Mouse (Mus musculus) left cerebral cortex, postnatal 4 days (tissue): ENCODE results near the gene Fbxo2. TPM values are rescaled to one million over a fixed set of nuclear protein-coding genes. Genes with fewer than 3 reads are reported as not detected.
"Not testable (repeated sequence)": the region's sequence is repeated elsewhere in the genome, so short reads cannot be mapped to it uniquely, and the experiment has no call there.

ENCODE experiments used
- DNase-seq: peaks from one replicate; pipeline ENCODE4 v3.0.0-alpha.2; 2022
- intact Hi-C: fragments of 180-260 bp; cut with DNase I; formaldehyde crosslinking; loops from one replicate; pipeline ENCODE4 v1.15.1; 2025
- total RNA-seq, 2 experiments: library from RNA; stranded (reverse); gene quantifications; 2 replicates each; pipeline ENCODE4 v1.2.3; 2021

Gene Fbxo2
- total RNA-seq, 2 experiments from 2014 or later = 10.7 to 13.4 TPM

DNA sequence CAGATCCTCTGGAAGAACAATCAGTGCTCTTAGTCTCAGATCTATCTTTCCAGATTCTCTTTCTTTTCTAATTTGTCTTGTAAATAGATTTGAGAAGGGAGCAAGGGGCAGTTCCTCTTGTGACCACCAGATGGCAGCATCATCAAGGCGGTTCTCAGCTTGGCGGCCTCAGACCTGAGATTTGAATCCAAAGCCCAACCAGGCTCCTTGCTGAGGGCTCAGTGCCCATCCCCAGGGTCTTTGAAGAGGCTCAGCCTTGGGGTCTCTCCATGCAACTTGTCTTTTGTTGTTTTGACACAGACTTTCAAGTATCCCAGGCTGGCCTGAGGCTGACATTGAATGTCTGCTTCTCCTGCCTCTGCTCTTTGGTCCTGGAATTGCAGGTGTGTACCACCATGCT is 10.4 kb downstream of the Fbxo2 start:
- DNase-seq = peak; percentile 51
- intact Hi-C loops = loop anchor here (2.0 kb wide), 1 partner anchor 264 kb away; no protein-coding TSS in a partner anchor

DNA sequence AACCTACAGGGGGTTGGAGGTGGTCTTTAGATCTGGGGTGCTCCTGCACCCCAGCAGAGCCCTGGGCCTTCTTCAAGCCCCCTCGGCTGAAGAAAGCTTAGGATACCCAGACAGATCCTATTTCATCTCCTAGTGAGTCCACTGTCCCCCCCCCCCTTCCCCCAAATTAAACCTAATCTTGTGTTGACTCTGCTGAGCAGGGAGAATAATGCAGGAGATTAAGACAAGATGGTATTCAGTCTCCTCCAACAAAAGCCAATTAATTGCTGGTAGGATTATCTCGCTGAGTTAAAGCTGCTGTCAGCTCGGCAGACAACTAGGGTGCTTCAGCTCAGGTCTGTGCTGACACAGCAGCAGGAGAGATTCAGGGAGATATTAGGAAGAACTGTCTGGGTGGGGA is 10.8 kb downstream of the Fbxo2 start:
- intact Hi-C loops = loop anchor here (2.0 kb wide), 1 partner anchor 264 kb away; no protein-coding TSS in a partner anchor
- no peak for DNase-seq

DNA sequence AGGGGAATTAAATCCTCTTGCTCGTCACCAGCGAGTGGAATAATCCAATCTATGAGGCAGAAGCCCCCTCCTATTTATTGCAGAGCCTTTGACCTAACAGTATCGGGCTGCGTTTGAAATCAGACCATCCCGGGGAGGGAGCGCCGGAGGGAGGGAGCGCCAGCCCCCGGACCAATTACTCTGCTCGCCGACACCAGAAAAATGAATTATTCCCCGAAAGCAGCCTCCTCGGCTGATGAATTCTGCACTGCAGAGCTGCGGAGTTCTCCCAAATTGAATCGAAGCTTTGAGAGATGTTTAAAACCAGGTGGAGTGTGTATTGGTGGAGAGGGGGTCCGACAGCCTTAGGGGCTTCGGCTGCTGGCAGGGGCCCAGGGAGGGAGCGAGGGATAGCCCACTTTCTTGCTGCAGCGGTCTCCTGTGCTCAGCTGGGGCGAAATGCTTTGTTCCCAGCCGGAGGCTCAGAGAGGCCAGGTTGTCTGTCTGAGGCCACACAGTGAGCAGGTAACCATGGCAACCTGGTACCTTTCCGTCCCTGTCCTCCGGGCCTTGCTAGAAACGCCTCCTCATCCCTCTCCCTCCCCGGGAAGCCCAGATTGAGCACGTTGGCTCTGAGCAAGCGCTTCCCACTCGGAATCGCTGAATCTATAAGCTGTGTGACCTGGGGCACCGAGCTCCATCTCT is 13.5 kb downstream of the Fbxo2 start:
- DNase-seq = peak; percentile 45
- intact Hi-C loops = loop anchor here (2.0 kb wide), 1 partner anchor 113 kb away; the partner anchor contains the start of gene Disp3

DNA sequence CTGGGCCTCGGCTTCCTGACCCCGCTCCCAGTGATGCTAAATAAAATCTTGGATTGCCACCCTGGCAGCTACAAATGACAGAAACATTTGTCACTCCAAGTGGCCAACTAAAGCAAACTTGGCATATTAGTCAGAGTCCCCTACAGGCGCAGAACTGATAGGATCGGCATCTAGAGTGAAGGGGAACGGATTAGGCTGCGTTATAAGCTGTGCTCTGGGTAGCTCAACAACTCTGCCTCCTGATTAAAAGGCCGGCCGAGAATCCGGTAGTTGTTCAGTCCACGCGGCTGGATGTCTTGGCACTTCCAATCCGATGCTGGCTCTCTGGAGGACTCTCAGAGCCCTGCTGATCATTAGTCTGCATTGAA is 14.1 kb downstream of the Fbxo2 start:
- no peak for DNase-seq
- intact Hi-C loops = loop anchor here (2.0 kb wide), 1 partner anchor 112 kb away; the partner anchor contains the start of gene Disp3

DNA sequence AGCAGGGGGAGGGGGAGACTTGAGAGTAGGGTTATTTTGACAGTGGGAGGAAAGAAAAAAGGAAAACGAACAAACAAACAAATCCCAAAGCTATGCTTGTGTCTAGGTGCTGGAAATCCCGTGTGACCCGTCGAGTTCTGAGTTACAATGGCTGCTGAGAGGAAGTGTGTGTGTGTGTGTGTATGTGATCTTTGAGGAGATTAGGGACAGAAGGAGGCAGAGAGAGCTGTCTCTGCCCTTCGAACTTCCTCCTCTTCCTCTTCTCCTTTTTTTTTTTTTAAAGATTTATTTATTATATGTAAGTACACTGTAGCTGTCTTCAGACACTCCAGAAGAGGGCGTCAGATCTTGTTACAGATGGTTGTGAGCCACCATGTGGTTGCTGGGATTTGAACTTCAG is 16.2 kb downstream of the Fbxo2 start:
- DNase-seq, intact Hi-C loops: not testable (repeated sequence)

DNA sequence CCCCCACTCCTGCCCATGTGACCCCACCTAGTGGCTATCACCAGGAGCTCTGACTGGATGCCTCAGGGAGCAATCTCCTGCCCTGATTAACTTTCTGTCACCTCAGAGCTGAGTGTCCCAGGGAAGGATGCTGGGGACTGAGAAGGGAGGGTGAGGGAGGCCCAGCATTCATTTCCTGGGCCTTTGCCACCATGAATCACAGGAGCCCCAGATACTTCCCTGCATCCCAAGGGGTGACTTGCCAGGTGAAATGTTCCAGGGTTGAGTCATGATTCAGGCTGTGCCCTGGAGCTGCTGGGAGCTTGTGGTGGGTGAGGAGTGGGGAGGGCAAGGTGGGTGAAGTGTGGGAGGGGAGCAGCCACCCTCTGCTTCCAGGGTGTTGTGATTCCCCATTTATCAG is 17.3 kb downstream of the Fbxo2 start:
- intact Hi-C loops = no loop called here
- no peak for DNase-seq

DNA sequence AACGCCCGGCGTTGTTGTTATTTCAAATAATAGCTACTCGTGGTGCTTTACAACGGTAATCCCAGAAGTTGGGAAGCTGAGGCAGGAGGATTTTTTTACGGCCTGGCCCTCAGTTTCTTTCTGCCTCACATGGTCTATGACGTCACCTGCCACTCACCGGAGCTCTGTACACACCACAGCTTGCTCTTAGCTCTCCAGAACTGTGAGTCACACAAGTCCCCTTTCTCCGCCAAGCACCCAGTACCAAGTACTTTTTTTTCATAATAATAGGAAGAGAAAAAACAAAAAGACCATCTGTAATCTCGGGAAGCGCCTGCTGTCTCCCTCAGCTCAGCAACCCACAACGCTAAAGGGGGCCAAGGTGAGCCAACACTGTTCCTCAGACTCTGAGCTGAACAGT is 21.1 kb downstream of the Fbxo2 start:
- intact Hi-C loops = no loop called here
- no peak for DNase-seq

DNA sequence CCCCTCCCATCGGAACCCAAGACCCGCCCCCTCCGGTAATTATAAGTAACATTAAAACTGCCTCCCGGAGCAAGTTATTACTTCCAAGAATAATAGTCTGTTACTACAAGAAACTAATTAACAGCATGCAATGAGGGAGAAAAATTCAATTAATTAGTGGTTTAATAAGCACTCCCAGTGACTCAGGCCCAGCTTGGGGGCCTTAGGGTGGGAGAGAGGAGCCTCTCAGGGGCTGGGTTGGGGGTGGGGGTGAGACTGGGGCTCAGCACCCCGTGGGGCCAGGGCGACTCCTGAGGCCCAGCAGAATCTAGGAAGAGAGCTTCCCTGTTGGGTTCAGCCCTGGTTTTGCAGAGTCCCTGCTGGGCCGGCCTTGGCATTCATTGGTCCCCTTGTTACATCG is 21.9 kb downstream of the Fbxo2 start:
- DNase-seq = no peak
- intact Hi-C loops = no loop called here

DNA sequence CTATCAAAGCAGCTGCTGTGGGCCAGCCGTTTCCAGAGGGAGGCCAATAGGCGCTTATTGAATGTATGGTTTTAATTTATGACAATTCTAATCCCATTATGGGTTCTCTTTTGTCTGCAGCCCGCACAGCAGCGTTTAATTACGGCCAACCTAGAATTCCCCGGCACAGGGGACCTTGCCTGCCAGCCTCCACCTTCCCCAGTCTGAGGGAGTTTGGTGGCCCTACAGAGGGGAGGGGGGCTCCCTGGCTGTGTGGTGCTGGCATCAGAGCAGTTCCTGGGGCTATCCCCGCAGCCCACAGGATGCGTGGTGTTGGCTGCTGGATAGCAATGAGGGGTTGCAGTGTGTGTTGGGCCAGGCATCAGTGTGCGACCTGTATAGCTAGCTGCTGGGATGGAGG is 24.1 kb downstream of the Fbxo2 start:
- DNase-seq = no peak
- intact Hi-C loops = no loop called here

DNA sequence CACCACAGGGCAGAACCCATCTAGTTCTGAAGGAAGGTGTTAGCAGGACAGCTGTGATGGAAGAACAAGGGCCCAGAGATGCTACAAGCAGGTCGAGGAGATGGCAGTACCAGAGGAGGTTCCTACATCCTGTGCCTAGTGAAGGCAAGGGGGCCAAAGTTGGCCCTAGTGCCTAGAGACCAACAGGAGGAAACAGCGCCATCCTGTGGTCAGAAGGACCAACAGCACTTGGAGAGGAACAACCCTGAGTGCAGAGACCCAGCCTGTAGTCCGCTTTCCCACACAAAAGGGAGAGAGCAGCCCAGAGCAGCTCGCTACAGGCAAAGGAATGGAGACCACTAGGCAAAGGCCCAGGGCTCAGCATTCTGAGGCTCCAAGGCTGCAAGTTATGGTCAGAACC is 25.4 kb downstream of the Fbxo2 start:
- intact Hi-C loops = no loop called here
- DNase-seq = no peak

DNA sequence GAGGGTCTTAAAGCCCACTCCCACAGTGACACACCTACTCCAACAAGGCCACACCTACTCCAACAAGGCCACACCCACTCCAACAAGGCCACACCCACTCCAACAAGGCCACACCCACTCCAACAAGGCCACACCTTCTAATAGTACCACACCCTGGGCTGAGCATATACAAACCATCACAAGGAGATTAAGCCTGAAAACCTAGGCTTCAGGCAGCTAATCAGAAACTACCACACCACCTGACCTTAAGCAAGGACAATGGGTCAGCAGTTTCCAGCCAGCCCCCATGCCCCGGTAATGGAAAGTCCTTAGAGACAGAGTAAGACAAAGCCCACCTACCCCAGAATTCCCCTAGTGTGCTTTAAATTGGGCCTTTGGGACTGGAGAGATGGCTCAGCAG is 28.3 kb downstream of the Fbxo2 start:
- intact Hi-C loops, DNase-seq: not testable (repeated sequence)

DNA sequence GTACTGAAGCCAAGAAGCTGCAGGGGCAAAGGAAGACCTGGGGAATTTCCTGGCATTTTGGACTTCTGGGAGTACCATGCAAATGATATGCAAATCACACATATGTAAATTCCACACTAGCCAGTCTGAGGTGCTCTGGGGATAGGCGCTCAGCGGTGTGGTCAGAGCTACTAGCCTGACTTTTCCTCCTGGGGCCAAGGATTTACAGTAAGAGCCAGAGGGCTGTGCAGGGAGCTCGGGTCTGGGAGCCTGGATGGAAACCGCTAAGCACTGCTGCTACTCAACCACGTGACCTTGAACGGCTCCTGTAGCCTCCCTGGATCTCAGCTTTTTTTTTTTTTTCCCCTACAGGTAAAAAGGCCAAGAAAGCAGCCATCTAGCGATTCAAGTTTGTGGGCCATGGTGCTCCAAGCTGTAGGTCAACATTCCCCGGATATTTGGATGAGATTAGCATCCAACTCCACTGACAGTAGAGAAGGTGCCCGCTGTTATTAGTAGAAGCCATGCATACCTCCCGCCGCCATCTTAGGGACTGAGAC is 32.4 kb downstream of the Fbxo2 start:
- no peak for DNase-seq

DNA sequence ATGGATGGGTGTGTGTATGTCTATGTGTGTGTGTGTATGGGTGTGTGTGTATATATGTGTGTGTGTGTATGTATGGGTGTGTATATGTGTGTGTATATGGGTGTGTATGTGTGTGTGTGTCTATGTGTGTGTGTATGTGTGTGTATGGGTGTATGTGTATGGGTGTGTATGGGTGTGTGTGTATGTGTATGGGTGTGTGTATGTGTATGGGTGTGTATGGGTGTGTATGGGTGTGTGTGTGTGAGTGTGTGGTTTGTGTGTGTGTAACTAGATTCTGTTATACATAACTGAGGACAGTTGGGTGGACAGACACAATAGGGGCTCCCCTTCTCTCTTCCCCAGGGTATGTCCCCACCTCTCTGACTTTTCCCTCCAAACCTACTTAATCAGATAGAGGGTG is 34.0 kb downstream of the Fbxo2 start:
- intact Hi-C loops = no loop called here
- DNase-seq = no peak

More for the DNA sequence above, 32.4 kb downstream of the Fbxo2 start:
- intact Hi-C loops = no loop called here

DNA sequence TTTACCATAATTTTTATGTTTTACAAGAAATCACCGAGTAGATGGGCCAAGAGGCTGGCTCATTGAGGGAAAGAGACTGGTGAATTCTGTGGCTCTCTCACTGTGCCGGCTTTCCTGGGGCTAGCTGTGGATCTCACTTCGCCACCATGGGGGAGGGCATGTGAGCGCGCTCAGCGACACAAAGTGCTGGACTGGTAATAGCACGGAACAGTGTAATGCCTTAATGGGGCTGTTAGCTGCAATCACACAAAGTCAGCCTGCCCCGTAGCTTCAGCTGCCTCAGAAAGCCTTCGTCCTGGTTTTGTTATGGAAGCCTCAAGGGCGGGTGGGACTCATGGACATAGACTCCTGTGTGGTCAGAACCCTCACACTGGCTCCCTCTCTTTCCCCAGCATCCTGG is 38.3 kb downstream of the Fbxo2 start:
- intact Hi-C loops = no loop called here
- no peak for DNase-seq

DNA sequence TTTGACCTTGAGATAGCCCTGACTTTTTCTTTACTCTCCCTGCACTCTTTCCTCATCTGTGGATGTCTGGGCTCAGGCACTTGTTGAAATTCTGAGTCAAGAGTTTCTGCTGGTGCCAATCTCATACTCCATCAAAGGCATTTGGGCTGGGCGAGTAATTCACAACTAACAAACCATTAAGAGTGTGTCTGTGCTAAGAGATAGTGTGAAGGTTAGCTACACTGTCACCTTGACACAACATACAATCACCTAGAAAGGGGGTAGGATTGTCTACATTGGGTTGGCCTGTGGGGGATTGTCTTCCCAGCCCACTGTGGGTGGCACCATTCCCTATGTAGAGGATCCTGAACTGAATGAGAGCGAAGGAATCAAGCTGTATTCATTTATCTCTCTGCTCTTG is 43.1 kb downstream of the Fbxo2 start:
- intact Hi-C loops = no loop called here
- no peak for DNase-seq

DNA sequence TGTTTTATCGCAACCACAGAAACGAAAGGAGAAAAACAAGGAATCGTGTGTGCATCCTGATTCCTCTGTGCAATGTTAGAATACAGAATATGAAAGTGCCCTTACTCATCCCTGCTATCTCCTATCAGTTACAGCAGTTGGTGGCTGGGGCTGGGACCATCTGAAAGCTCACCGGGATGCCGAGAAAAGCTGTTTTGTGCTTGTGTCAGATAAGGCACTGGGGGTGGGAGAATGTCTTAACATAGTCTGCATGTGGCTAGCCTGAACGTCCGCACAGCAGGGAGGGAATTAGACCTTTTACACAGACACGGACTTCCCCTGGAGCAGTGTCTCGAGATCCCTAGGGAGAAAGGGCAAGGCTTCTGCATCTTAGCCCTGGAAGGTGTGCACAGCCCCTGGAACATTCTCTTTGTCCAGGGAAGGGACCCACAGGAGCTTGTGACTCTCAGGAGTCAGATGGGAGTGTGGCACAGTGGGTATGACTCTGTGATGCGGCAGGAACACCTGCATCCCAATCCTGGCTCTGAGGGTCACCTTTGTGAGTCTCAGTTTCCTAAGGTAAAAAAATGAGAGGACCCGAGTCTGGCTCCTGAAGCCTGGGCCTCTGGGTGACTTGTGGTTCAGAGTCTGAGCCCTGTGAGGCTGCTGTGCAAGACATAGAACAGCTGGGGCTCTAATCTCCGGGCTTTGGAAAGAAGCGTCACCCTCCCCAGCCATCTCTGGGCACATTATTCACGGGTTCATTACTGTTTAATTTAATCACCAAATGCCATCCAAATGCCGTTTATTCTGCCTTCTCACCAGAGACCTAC is 43.8 kb downstream of the Fbxo2 start:
- intact Hi-C loops = no loop called here
- no peak for DNase-seq

DNA sequence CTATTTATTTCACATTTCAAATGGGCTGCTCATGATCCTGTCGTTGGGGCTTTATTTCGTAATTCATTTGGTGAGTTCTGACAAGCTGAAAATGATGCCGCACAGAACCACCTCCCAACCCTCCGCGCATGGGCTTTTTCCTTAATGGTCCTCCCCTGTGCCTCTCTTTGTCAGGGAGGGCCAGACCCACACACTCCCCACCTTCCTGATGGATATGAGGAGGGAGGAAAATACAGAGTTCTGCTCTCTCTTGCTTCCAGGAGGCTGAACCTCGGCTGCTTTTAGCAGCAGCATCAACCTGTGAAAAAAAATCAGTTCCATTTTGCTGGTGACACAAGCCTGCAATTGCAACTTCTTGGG is 44.4 kb downstream of the Fbxo2 start:
- intact Hi-C loops = no loop called here
- DNase-seq = no peak

DNA sequence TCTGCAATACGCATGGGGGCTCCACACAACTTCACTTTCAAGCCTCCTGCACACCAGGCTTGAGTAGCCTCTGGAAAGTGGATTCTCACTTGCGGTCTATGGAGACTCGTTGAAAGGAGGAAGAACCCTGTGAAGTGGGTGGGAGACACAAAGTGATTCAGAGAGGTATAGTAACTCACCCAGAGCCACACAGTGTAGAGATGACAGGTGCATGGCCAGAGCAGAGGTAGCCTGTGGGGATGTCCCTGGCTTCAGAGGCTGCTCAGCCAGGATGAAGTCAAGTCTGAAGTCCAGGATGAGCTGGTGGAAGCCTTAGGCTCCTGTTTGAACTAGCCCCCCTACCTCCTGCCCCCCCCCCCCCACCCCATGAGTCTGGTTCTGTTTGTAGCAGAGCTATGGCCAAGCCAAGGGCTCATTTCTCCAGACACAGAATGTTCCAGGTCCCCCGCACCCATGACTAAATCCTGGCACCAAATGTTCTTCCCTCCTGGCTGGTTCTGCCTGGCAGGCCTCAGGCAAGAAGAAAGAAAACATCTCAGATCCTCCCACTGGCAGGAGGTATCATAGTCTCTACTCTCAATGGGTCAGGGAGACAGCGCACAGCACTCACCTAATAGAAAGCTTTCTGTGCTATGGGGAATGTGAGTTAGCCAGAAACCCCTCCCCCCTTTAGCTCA is 54.2 kb downstream of the Fbxo2 start:
- intact Hi-C loops = no loop called here

DNA sequence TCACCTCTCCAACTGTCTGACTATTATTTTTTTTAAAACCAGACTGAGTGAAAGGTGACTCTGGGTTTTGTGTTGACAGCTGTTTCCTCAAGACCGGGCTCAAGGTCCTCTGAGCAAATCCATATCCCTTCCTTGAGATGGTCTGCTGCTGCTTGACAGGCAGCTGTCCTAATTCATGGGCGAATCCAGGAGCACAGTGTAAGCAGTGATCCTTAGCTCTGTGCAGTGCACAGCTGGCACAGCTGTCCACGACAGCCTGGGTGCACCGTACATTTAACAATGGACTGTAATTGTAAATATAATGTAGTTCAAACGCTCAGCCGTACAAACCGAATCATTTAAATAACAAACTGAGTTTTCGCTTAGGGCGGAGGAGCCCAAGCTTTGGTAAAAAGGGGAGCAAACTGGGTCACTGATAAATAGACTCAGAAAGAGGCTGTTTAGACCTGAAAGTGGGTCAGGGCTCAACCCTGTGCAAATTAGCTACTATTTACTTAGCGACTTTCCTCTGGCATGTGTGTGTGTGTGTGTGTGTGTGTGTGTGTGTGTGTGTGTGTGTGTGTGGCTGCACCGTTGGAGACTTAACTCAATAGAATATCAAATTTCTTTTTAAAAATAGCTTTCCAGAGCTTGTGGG is 55.0 kb downstream of the Fbxo2 start:
- no peak for DNase-seq
- intact Hi-C loops = no loop called here

More for the DNA sequence above, 54.2 kb downstream of the Fbxo2 start:
- DNase-seq = no peak
